Mouse (Mus musculus) olfactory bulb, adult 2 months (tissue): Measurements from ENCODE around the gene Krtap19-9b. TPM values are rescaled to one million over a fixed set of nuclear protein-coding genes. Genes with fewer than 3 reads are reported as not detected.

Experiments used
- H3K27ac ChIP-seq: fragments of 200-500 bp; 2 replicates; pipeline ENCODE4 v1.5.1; 2012; ENCODE audit warnings: low read depth, low read length; ENCODE audit not compliant: insufficient read depth
- H3K4me1 ChIP-seq: fragments of 200-500 bp; 2 replicates; pipeline ENCODE4 v1.6.1; 2012; ENCODE audit warnings: low read length; ENCODE audit not compliant: control insufficient read depth, insufficient read depth
- H3K4me3 ChIP-seq: fragments of 200-500 bp; 2 replicates; pipeline ENCODE4 v1.5.1; 2012; ENCODE audit warnings: mild to moderate bottlenecking, low read depth, low read length, moderate library complexity; ENCODE audit not compliant: insufficient read depth
- CTCF ChIP-seq: fragments of 200-500 bp; IDR thresholded peaks from 2 replicates; pipeline ENCODE4 v1.5.1; 2012; ENCODE audit warnings: low read depth, mild to moderate bottlenecking, low read length, moderate library complexity; ENCODE audit not compliant: insufficient read depth
- POLR2A ChIP-seq: fragments of 200-500 bp; IDR thresholded peaks from 2 replicates; pipeline ENCODE4 v1.6.1; 2012; ENCODE audit warnings: mild to moderate bottlenecking, low read depth, low read length, moderate library complexity; ENCODE audit not compliant: insufficient read depth
- WGBS: fragments of 180-500 bp; shearing (Covaris S2); methylation state at CpG from one replicate; pipeline ENCODE4 v1.1.7; 2018; 5-methylcytosine and 5-hydroxymethylcytosine counted together
- polyA plus RNA-seq: library from polyadenylated mRNA; stranded (reverse); fragments of >200 nt; gene quantifications from 2 replicates; pipeline ENCODE4 v1.2.4, GENCODE M21; 2012; ENCODE audit warnings: low replicate concordance; ENCODE audit not compliant: missing spikeins, insufficient read depth, insufficient read length

The Krtap19-9b gene
- not detected in 2 replicates for polyA plus RNA-seq

- H3K4me1 ChIP-seq = no peaks in the 10 kb centered on the region
- WGBS = 92% methylated on average over 3 of the region's 3 CpGs
- no peak within 1 kb of the TSS for H3K4me3 ChIP-seq
- H3K27ac ChIP-seq = no peak within 1 kb of the TSS
- no peak for TF ChIP-seq POLR2A
- no peak for TF ChIP-seq CTCF
Measured at GRCm38 (mm10) chr16:88932165-88932564, at the start of gene Krtap19-9b. TSS of gene Krtap19-9b (minus strand) at chr16:88932265.

- Histone ChIP-seq H3K4me3 (no peak within 1 kb of the TSS), H3K4me1 (no peaks in the 10 kb centered on the region), H3K27ac (no peak within 1 kb of the TSS)
- WGBS = 62% methylated on average over 7 of the region's 7 CpGs
- TF ChIP-seq POLR2A (no peak), CTCF (no peak)
Measured at GRCm38 (mm10) chr16:88962773-88963172, 30.7 kb upstream of the Krtap19-9b start, which contains the start of gene Krtap16-3. TSS of gene Krtap16-3 (minus strand) at chr16:88962873.

- Histone ChIP-seq H3K4me3 (no peak overlapping the region), H3K27ac (no peak overlapping the region), H3K4me1 (no peaks in the 10 kb centered on the region)
- WGBS = 59% methylated on average over 6 of the region's 6 CpGs
- TF ChIP-seq POLR2A = no peak
- TF ChIP-seq CTCF = no peak
Measured at GRCm38 (mm10) chr16:88941106-88941505, 9.0 kb upstream of the Krtap19-9b start.

GRCm38 (mm10) chr16:88938252-88938651 lies 6.2 kb upstream of the Krtap19-9b start:
- Histone ChIP-seq H3K27ac (no peak overlapping the region), H3K4me1 (no peaks in the 10 kb centered on the region), H3K4me3 (no peak overlapping the region)
- WGBS = 79% methylated on average over 7 of the region's 7 CpGs
- TF ChIP-seq POLR2A (no peak), CTCF (no peak)

- Histone ChIP-seq H3K4me1 (no peaks in the 10 kb centered on the region), H3K4me3 (no peak within 1 kb of the TSS), H3K27ac (no peak within 1 kb of the TSS)
- TF ChIP-seq POLR2A (no peak), CTCF (no peak)
- WGBS = 93% methylated on average over 6 of the region's 6 CpGs
Measured at GRCm38 (mm10) chr16:88896357-88896756, 35.7 kb downstream of the Krtap19-9b start, which contains the start of gene Krtap19-5. TSS of gene Krtap19-5 (minus strand) at chr16:88896457.

- Histone ChIP-seq H3K27ac (no peak overlapping the region), H3K4me3 (no peak overlapping the region), H3K4me1 (no peaks in the 10 kb centered on the region)
- WGBS = 85% methylated on average over 6 of the region's 6 CpGs
- TF ChIP-seq CTCF (no peak), POLR2A (no peak)
Measured at GRCm38 (mm10) chr16:88886870-88887269, 45.2 kb downstream of the Krtap19-9b start.

- no peak for TF ChIP-seq POLR2A
- no peak for TF ChIP-seq CTCF
- no peaks in the 10 kb centered on the region for H3K4me1 ChIP-seq
- 93% methylated on average over 5 of the region's 5 CpGs for WGBS
- no peak within 1 kb of the TSS for H3K27ac ChIP-seq
- no peak within 1 kb of the TSS for H3K4me3 ChIP-seq
Measured at GRCm38 (mm10) chr16:88884989-88885388, 47.1 kb downstream of the Krtap19-9b start, which contains the start of gene Krtap19-4. TSS of gene Krtap19-4 (minus strand) at chr16:88885089.

Other genes starting within 250 kb of the Krtap19-9b start
- not detected in 2 replicates for gene 2310061N02Rik, start 224.3 kb downstream of the Krtap19-9b start, polyA plus RNA-seq
- not detected in 2 replicates for gene Krtap13-1, start 203.4 kb downstream of the Krtap19-9b start, polyA plus RNA-seq
- not detected in 2 replicates for gene Krtap13, start 180.6 kb downstream of the Krtap19-9b start, polyA plus RNA-seq
- gene 2310034C09Rik, start 173.4 kb downstream of the Krtap19-9b start, polyA plus RNA-seq = not detected in 2 replicates
- gene 2310057N15Rik, start 158.1 kb downstream of the Krtap19-9b start, polyA plus RNA-seq = not detected in 2 replicates
- gene Gm5965, start 154.4 kb downstream of the Krtap19-9b start, polyA plus RNA-seq = not detected in 2 replicates
- gene Gm20741, start 120.0 kb downstream of the Krtap19-9b start, polyA plus RNA-seq = not detected in 2 replicates
- not detected in 2 replicates for gene Krtap15, start 112.0 kb downstream of the Krtap19-9b start, polyA plus RNA-seq
- not detected in 2 replicates for gene Krtap14, start 106.1 kb downstream of the Krtap19-9b start, polyA plus RNA-seq
- gene Krtap19-1, start 62.9 kb downstream of the Krtap19-9b start, polyA plus RNA-seq = not detected in 2 replicates
- gene Krtap19-2, start 58.0 kb downstream of the Krtap19-9b start, polyA plus RNA-seq = not detected in 2 replicates
- gene Krtap19-3, start 54.2 kb downstream of the Krtap19-9b start, polyA plus RNA-seq = not detected in 2 replicates
- not detected in 2 replicates for gene Krtap19-4, start 47.2 kb downstream of the Krtap19-9b start, polyA plus RNA-seq
- gene Krtap19-5, start 35.8 kb downstream of the Krtap19-9b start, polyA plus RNA-seq = not detected in 2 replicates
- not detected in 2 replicates for gene Krtap16-3, start 30.6 kb upstream of the Krtap19-9b start, polyA plus RNA-seq
- gene Krtap22-2, start 78.5 kb upstream of the Krtap19-9b start, polyA plus RNA-seq = not detected in 2 replicates
- gene Gm10229, start 83.0 kb upstream of the Krtap19-9b start, polyA plus RNA-seq = not detected in 2 replicates
- not detected in 2 replicates for gene Krtap6-1, start 99.4 kb upstream of the Krtap19-9b start, polyA plus RNA-seq
- not detected in 2 replicates for gene Gm10228, start 109.2 kb upstream of the Krtap19-9b start, polyA plus RNA-seq
- not detected in 2 replicates for gene Krtap6-5, start 115.6 kb upstream of the Krtap19-9b start, polyA plus RNA-seq
- gene 1110025L11Rik, start 131.7 kb upstream of the Krtap19-9b start, polyA plus RNA-seq = not detected in 2 replicates
- not detected in 2 replicates for gene Krtap6-3, start 151.8 kb upstream of the Krtap19-9b start, polyA plus RNA-seq
- not detected in 2 replicates for gene Gm6358, start 208.6 kb upstream of the Krtap19-9b start, polyA plus RNA-seq
- gene Gm10061, start 218.8 kb upstream of the Krtap19-9b start, polyA plus RNA-seq = not detected in 2 replicates
- not detected in 2 replicates for gene Gm9789, start 225.7 kb upstream of the Krtap19-9b start, polyA plus RNA-seq
- not detected in 2 replicates for gene Gm7735, start 237.2 kb upstream of the Krtap19-9b start, polyA plus RNA-seq
- not detected in 2 replicates for gene 1110057P08Rik, start 242.5 kb upstream of the Krtap19-9b start, polyA plus RNA-seq